Mouse (Mus musculus): ENCODE data around the gene Lrp10. TPM values are rescaled to one million over a fixed set of nuclear protein-coding genes. Genes with fewer than 3 reads are reported as not detected.

Lrp10 gene
- polyA plus RNA-seq (2015; fragmentation: Nextera tagmentation; extraction: Ambion mirVana) = 48.1 and 49.3 TPM in 2 replicates

GRCm38 (mm10) chr14:54463959-54464292, at the start of gene Lrp10:
Lrp10 (plus strand) TSS chr14:54464137.
- ATAC-seq (ENCODE audit: insufficient number of reproducible peaks, low FRiP score, low TSS enrichment, low read depth) = peak; percentile 89
- Histone ChIP-seq H3K36me3 (peaks cover 21% of the 10 kb centered on the region), H3K27ac (replicated peaks) (peak within 1 kb of the TSS; percentile 82), H3K4me3 (replicated peaks) (peak within 1 kb of the TSS; percentile 91), H3K4me2 (replicated peaks) (peak within 1 kb of the TSS; percentile 80), H3K27me3 (no peaks in the 10 kb centered on the region), H3K4me1 (peaks cover 13% of the 10 kb centered on the region), H3K9me3 (replicated peaks) (no peaks in the 10 kb centered on the region), H3K9ac (peak within 1 kb of the TSS; percentile 64)
- 0% methylated on average over 35 of the region's 35 CpGs for WGBS

GRCm38 (mm10) chr14:54415241-54416020, 48.5 kb upstream of the Lrp10 start:
- ATAC-seq (ENCODE audit: insufficient number of reproducible peaks, low FRiP score, low TSS enrichment, low read depth) = no peak
- Histone ChIP-seq H3K9me3 (replicated peaks) (no peaks in the 10 kb centered on the region), H3K4me2 (replicated peaks) (no peak overlapping the region), H3K27me3 (peaks cover 12% of the 10 kb centered on the region; the same call in 1 of the 2 replicates), H3K27ac (replicated peaks) (no peak overlapping the region), H3K4me3 (replicated peaks) (no peak overlapping the region), H3K4me1 (peaks cover 27% of the 10 kb centered on the region), H3K9ac (no peak overlapping the region), H3K36me3 (no peaks in the 10 kb centered on the region)
- WGBS = 30% methylated on average over 13 of the region's 13 CpGs

- no peak overlapping the region for H3K4me3 ChIP-seq (replicated peaks)
- H3K27ac ChIP-seq (replicated peaks) = no peak overlapping the region
- H3K4me1 ChIP-seq = peaks cover 27% of the 10 kb centered on the region
- peaks cover 12% of the 10 kb centered on the region; the same call in 1 of the 2 replicates for H3K27me3 ChIP-seq
- no peak overlapping the region for H3K9ac ChIP-seq
- 40% methylated on average over 5 of the region's 5 CpGs for WGBS
- no peaks in the 10 kb centered on the region for H3K36me3 ChIP-seq
- H3K9me3 ChIP-seq (replicated peaks) = no peaks in the 10 kb centered on the region
- no peak for ATAC-seq (ENCODE audit: insufficient number of reproducible peaks, low FRiP score, low TSS enrichment, low read depth)
- H3K4me2 ChIP-seq (replicated peaks) = no peak overlapping the region
Measured at GRCm38 (mm10) chr14:54416229-54416775, 47.6 kb upstream of the Lrp10 start.

- no peak overlapping the region for H3K27ac ChIP-seq (replicated peaks)
- H3K4me3 ChIP-seq (replicated peaks) = no peak overlapping the region
- H3K36me3 ChIP-seq = no peaks in the 10 kb centered on the region
- H3K4me1 ChIP-seq = peaks cover 27% of the 10 kb centered on the region
- H3K4me2 ChIP-seq (replicated peaks) = no peak overlapping the region
- H3K9me3 ChIP-seq (replicated peaks) = no peaks in the 10 kb centered on the region
- no peak overlapping the region for H3K9ac ChIP-seq
- H3K27me3 ChIP-seq = peaks cover 12% of the 10 kb centered on the region; the same call in 1 of the 2 replicates
- ATAC-seq (ENCODE audit: insufficient number of reproducible peaks, low FRiP score, low TSS enrichment, low read depth) = no peak
- 60% methylated on average over 4 of the region's 4 CpGs for WGBS
Measured at GRCm38 (mm10) chr14:54416830-54417229, 47.1 kb upstream of the Lrp10 start.

- H3K36me3 ChIP-seq = no peaks in the 10 kb centered on the region
- H3K4me1 ChIP-seq = peaks cover 27% of the 10 kb centered on the region
- 0 out of 2 replicates have a peak within 1 kb of the TSS, but pooled peaks have one; percentile 8 for H3K4me3 ChIP-seq (replicated peaks)
- 6% methylated on average over 19 of the region's 19 CpGs for WGBS
- H3K27me3 ChIP-seq = peaks cover 12% of the 10 kb centered on the region; the same call in 1 of the 2 replicates
- peak; percentile 27; the same call in 1 of the 2 replicates for ATAC-seq (ENCODE audit: insufficient number of reproducible peaks, low FRiP score, low TSS enrichment, low read depth)
- peak within 1 kb of the TSS; percentile 25 for H3K4me2 ChIP-seq (replicated peaks)
- no peak within 1 kb of the TSS for H3K27ac ChIP-seq (replicated peaks)
- H3K9ac ChIP-seq = no peak within 1 kb of the TSS
- no peaks in the 10 kb centered on the region for H3K9me3 ChIP-seq (replicated peaks)
Measured at GRCm38 (mm10) chr14:54417623-54418081, 46.3 kb upstream of the Lrp10 start, which contains the start of gene Slc7a7. Slc7a7 (minus strand) TSS chr14:54417780.

- no peak overlapping the region for H3K9ac ChIP-seq
- no peaks in the 10 kb centered on the region for H3K9me3 ChIP-seq (replicated peaks)
- WGBS = 72% methylated on average over 2 of the region's 2 CpGs
- peaks cover 7% of the 10 kb centered on the region; the same call in 1 of the 2 replicates for H3K4me1 ChIP-seq
- H3K27ac ChIP-seq (replicated peaks) = no peak overlapping the region
- H3K27me3 ChIP-seq = peaks cover 7% of the 10 kb centered on the region; the same call in 1 of the 2 replicates
- no peak for ATAC-seq (ENCODE audit: insufficient number of reproducible peaks, low FRiP score, low TSS enrichment, low read depth)
- no peak overlapping the region for H3K4me2 ChIP-seq (replicated peaks)
- H3K4me3 ChIP-seq (replicated peaks) = no peak overlapping the region
- no peaks in the 10 kb centered on the region for H3K36me3 ChIP-seq
Measured at GRCm38 (mm10) chr14:54421014-54421413, 42.9 kb upstream of the Lrp10 start.

- Histone ChIP-seq H3K27ac (replicated peaks) (no peak overlapping the region), H3K36me3 (peaks cover under 1% of the 10 kb centered on the region; the same call in 1 of the 2 replicates), H3K4me2 (replicated peaks) (no peak overlapping the region), H3K4me3 (replicated peaks) (no peak overlapping the region), H3K27me3 (no peaks in the 10 kb centered on the region), H3K9me3 (replicated peaks) (no peaks in the 10 kb centered on the region), H3K4me1 (peaks cover 9% of the 10 kb centered on the region), H3K9ac (no peak overlapping the region)
- 68% methylated on average over 5 of the region's 5 CpGs for WGBS
- no peak for ATAC-seq (ENCODE audit: insufficient number of reproducible peaks, low FRiP score, low TSS enrichment, low read depth)
Measured at GRCm38 (mm10) chr14:54423406-54423805, 40.5 kb upstream of the Lrp10 start.

- Histone ChIP-seq H3K27ac (replicated peaks) (no peak overlapping the region), H3K9ac (no peak overlapping the region), H3K4me3 (replicated peaks) (no peak overlapping the region), H3K36me3 (peaks cover 5% of the 10 kb centered on the region; the same call in 1 of the 2 replicates), H3K9me3 (replicated peaks) (no peaks in the 10 kb centered on the region), H3K4me1 (peaks cover 15% of the 10 kb centered on the region), H3K27me3 (no peaks in the 10 kb centered on the region), H3K4me2 (replicated peaks) (no peak overlapping the region)
- no peak for ATAC-seq (ENCODE audit: insufficient number of reproducible peaks, low FRiP score, low TSS enrichment, low read depth)
- 76% methylated on average over 1 of the region's 1 CpGs for WGBS
Measured at GRCm38 (mm10) chr14:54424634-54425033, 39.3 kb upstream of the Lrp10 start.

- no peak overlapping the region for H3K27ac ChIP-seq (replicated peaks)
- no peak overlapping the region for H3K4me2 ChIP-seq (replicated peaks)
- peaks cover 24% of the 10 kb centered on the region for H3K4me1 ChIP-seq
- peaks cover 5% of the 10 kb centered on the region; the same call in 1 of the 2 replicates for H3K36me3 ChIP-seq
- no peak for ATAC-seq (ENCODE audit: insufficient number of reproducible peaks, low FRiP score, low TSS enrichment, low read depth)
- no peak overlapping the region for H3K9ac ChIP-seq
- 89% methylated on average over 1 of the region's 1 CpGs for WGBS
- H3K27me3 ChIP-seq = no peaks in the 10 kb centered on the region
- 0 out of 2 replicates have a peak overlapping the region, but pooled peaks have one; percentile 73 for H3K4me3 ChIP-seq (replicated peaks)
- no peaks in the 10 kb centered on the region for H3K9me3 ChIP-seq (replicated peaks)
Measured at GRCm38 (mm10) chr14:54425540-54425939, 38.4 kb upstream of the Lrp10 start.

- Histone ChIP-seq H3K9me3 (replicated peaks) (no peaks in the 10 kb centered on the region), H3K27me3 (no peaks in the 10 kb centered on the region), H3K27ac (replicated peaks) (peak overlapping the region; percentile 88), H3K9ac (peak overlapping the region; percentile 68), H3K4me3 (replicated peaks) (peak overlapping the region; percentile 73), H3K4me2 (replicated peaks) (peak overlapping the region; percentile 61), H3K4me1 (peaks cover 30% of the 10 kb centered on the region), H3K36me3 (peaks cover 5% of the 10 kb centered on the region; the same call in 1 of the 2 replicates)
- ATAC-seq (ENCODE audit: insufficient number of reproducible peaks, low FRiP score, low TSS enrichment, low read depth) = 0 out of 2 replicates have a peak, but pooled peaks have one; percentile 51
- 30% methylated on average over 14 of the region's 14 CpGs for WGBS
Measured at GRCm38 (mm10) chr14:54426003-54426688, 37.8 kb upstream of the Lrp10 start.
